Mouse (Mus musculus) A20 (cell line): ENCODE measurements around the gene Frat1.
A peak's percentile ranks its signal among the peaks of the same experiment; 100 is the strongest.
"Not testable (repeated sequence)": the region's sequence is repeated elsewhere in the genome, so short reads cannot be mapped to it uniquely, and the experiment has no call there.

Source experiments
- DNase-seq: peaks from one replicate; pipeline ENCODE4 v3.0.0-alpha.2; 2011; ENCODE audit warnings: low read depth, low spot score

Gene Frat1

GRCm38 (mm10) chr19:41842196-41842595 lies 12.4 kb downstream of the Frat1 start:
- no peak for DNase-seq

GRCm38 (mm10) chr19:41842706-41843105 lies 12.9 kb downstream of the Frat1 start:
- DNase-seq: no peak

GRCm38 (mm10) chr19:41844345-41844744 lies 14.6 kb downstream of the Frat1 start:
- peak; percentile 63 for DNase-seq

GRCm38 (mm10) chr19:41846366-41847090 lies 16.8 kb downstream of the Frat1 start:
- no peak for DNase-seq

- DNase-seq: peak; percentile 53
These were observed 17.4 kb downstream of the Frat1 start for GRCm38 (mm10) chr19:41847091-41847581.

- DNase-seq: peak; percentile 73
These were observed 17.8 kb downstream of the Frat1 start for GRCm38 (mm10) chr19:41847614-41847991.

- DNase-seq: peak; percentile 99
These were observed 18.5 kb downstream of the Frat1 start, which contains the start of gene Frat2 for GRCm38 (mm10) chr19:41847992-41848851. Gene Frat2, minus strand, starts transcription at chr19:41848132.

- no peak for DNase-seq
These were observed 20.4 kb downstream of the Frat1 start for GRCm38 (mm10) chr19:41850021-41850718.

- peak; percentile 76 for DNase-seq
These were observed 21.2 kb downstream of the Frat1 start for GRCm38 (mm10) chr19:41850719-41851543.

- DNase-seq: no peak
These were observed 22.7 kb downstream of the Frat1 start for GRCm38 (mm10) chr19:41852423-41852822.

GRCm38 (mm10) chr19:41857086-41857762 lies 27.5 kb downstream of the Frat1 start:
- DNase-seq: no peak

- no peak for DNase-seq
These were observed 28.1 kb downstream of the Frat1 start for GRCm38 (mm10) chr19:41857816-41858310.

- no peak for DNase-seq
These were observed 36.9 kb downstream of the Frat1 start for GRCm38 (mm10) chr19:41866707-41867106.

GRCm38 (mm10) chr19:41869296-41869695 lies 39.5 kb downstream of the Frat1 start:
- DNase-seq: no peak

GRCm38 (mm10) chr19:41869946-41870345 lies 40.2 kb downstream of the Frat1 start:
- DNase-seq: not testable (repeated sequence)

GRCm38 (mm10) chr19:41872285-41872684 lies 42.5 kb downstream of the Frat1 start:
- no peak for DNase-seq

GRCm38 (mm10) chr19:41874356-41874755 lies 44.6 kb downstream of the Frat1 start:
- no peak for DNase-seq

GRCm38 (mm10) chr19:41881842-41882241 lies 52.1 kb downstream of the Frat1 start:
- no peak for DNase-seq
